Mouse (Mus musculus) brown adipose tissue, adult 24 weeks (tissue): ENCODE results near the gene Mms22l. TPM values are rescaled to one million over a fixed set of nuclear protein-coding genes. Genes with fewer than 3 reads are reported as not detected.
"Not testable (repeated sequence)": the region's sequence is repeated elsewhere in the genome, so short reads cannot be mapped to it uniquely, and the experiment has no call there.

ENCODE experiments used
- H3K27ac ChIP-seq: fragments of 200-500 bp; replicated peaks from 2 replicates; pipeline ENCODE4 v1.5.1; 2012; ENCODE audit warnings: low read depth, mild to moderate bottlenecking, low read length
- H3K4me1 ChIP-seq: fragments of 200-500 bp; 2 replicates; pipeline ENCODE4 v1.6.1; 2012; ENCODE audit warnings: low read length, mixed read lengths; ENCODE audit not compliant: control insufficient read depth, insufficient read depth, insufficient read length
- H3K4me3 ChIP-seq: fragments of 200-500 bp; 2 replicates; pipeline ENCODE4 v1.5.1; 2012; ENCODE audit warnings: low read depth, mild to moderate bottlenecking, low read length, moderate library complexity; ENCODE audit not compliant: insufficient read depth
- polyA plus RNA-seq: library from polyadenylated mRNA; stranded (reverse); fragments of >200 nt; gene quantifications from 2 replicates; pipeline ENCODE4 v1.2.4, GENCODE M21; 2012; ENCODE audit not compliant: missing spikeins, insufficient read depth, insufficient read length

Gene Mms22l
- polyA plus RNA-seq, 1 experiment: 0.48 TPM

DNA sequence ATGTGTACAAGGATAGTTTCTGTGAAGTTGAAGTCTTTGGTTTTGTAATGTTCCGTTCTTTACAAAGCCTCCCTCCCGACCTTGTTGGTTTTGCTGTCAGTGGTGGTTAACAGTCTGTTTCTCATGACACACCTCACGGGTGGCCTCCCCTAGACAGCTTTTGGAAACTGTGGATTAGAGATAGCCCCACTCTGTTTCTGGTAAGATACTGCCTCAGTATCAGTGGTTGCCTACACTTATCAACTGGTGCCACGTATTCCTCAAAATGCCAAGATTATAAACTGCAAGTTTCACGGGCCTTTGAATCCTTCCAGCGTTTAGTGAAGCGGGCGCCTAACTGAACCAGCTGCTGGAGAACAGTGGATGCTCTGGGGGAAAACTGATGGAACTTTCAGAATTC, 148.5 kb downstream of the Mms22l start:
- not testable (repeated sequence) for H3K4me3 ChIP-seq, H3K4me1 ChIP-seq, H3K27ac ChIP-seq
